Mouse (Mus musculus): ENCODE data around the gene Lrrc2.

DNA sequence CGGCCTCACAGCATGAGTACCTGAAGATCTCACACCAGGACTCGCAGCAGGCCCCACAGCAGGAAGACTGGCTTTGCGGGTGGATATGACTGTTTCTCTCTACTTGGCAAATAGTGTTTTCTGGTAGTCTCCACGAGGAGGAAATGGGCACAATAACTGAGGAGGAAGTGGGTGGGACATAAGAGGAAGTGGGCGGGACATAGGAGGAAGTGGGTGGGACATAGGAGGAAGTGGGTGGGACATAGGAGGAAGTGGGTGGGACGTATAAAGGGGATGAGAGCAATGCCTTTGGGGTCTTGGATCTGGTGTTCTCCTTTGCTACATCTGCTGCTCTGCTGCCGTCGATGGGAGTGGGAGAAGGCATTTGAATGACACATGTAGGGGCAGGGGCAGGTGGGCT lies 34.6 kb downstream of the Lrrc2 start:
- TF ChIP-seq ZNF384 (IDR thresholded peaks at IDR 0.05; ENCODE audit: low read depth, low read length) (no peak), HCFC1 (IDR thresholded peaks at IDR 0.05; ENCODE audit: borderline replicate concordance, insufficient read depth, low read length) (no peak)

All from ES-E14 (cell line).